Mouse (Mus musculus) intestine, embryonic 16.5 days (tissue): Measurements from ENCODE around the gene Npc2. TPM values are rescaled to one million over a fixed set of nuclear protein-coding genes. Genes with fewer than 3 reads are reported as not detected.
A peak's percentile ranks its signal among the peaks of the same experiment; 100 is the strongest.

Experiments used
- ATAC-seq: fragments of 200-750 bp; cut with Nextera tagmentation; 2 replicates; pipeline ENCODE4 v1.8.0; 2017; ENCODE audit warnings: moderate TSS enrichment, moderate library complexity
- H3K27ac ChIP-seq: fragments of 300-500 bp; sonication (generic); 2 replicates; pipeline ENCODE4 v1.5.1; 2014; ENCODE audit warnings: mild to moderate bottlenecking, low read length
- H3K27me3 ChIP-seq: fragments of 300-500 bp; sonication (generic); replicated peaks from 2 replicates; pipeline ENCODE4 v1.6.1; 2014; ENCODE audit warnings: low read length, control low read depth, mixed read lengths; ENCODE audit not compliant: control insufficient read depth, insufficient read depth
- H3K36me3 ChIP-seq: fragments of 300-500 bp; sonication (generic); 2 replicates; pipeline ENCODE4 v1.6.1; 2014; ENCODE audit warnings: low read length, control low read depth; ENCODE audit not compliant: control insufficient read depth, insufficient read depth
- H3K4me1 ChIP-seq: fragments of 300-500 bp; sonication (generic); 2 replicates; pipeline ENCODE4 v1.6.1; 2014; ENCODE audit warnings: low read length, control low read depth, mixed read lengths; ENCODE audit not compliant: control insufficient read depth, insufficient read depth
- H3K4me2 ChIP-seq: fragments of 300-500 bp; sonication (generic); 2 replicates; pipeline ENCODE4 v1.6.1; 2014; ENCODE audit warnings: low read depth, low read length, control low read depth
- H3K4me3 ChIP-seq: fragments of 300-500 bp; sonication (generic); 2 replicates; pipeline ENCODE4 v1.5.1; 2014; ENCODE audit warnings: mild to moderate bottlenecking, low read length
- H3K9ac ChIP-seq: fragments of 300-500 bp; sonication (generic); 2 replicates; pipeline ENCODE4 v1.6.1; 2014; ENCODE audit warnings: low read depth, low read length
- H3K9me3 ChIP-seq: fragments of 300-500 bp; sonication (generic); 2 replicates; pipeline ENCODE4 v1.6.1; 2016; ENCODE audit warnings: low read length, control low read depth; ENCODE audit not compliant: control insufficient read depth
- WGBS: fragments of 180-500 bp; shearing (Covaris S2); extraction: QIAGEN DNeasy Blood & Tissue Kit; methylation state at CpG from one replicate; pipeline ENCODE4 v1.1.7; 2014; 5-methylcytosine and 5-hydroxymethylcytosine counted together
- polyA plus RNA-seq: library from polyadenylated mRNA; unstranded; fragments of >200 nt; fragmentation: Nextera tagmentation; extraction: Ambion mirVana; gene quantifications from 2 replicates; pipeline ENCODE4 v1.2.1, GENCODE M21; 2015

The Npc2 gene
- polyA plus RNA-seq, 1 experiment from 2014 or later, result 88.4 TPM

- no peak for ATAC-seq
- 76% methylated on average over 6 of the region's 6 CpGs for WGBS
These were observed 5.4 kb downstream of the Npc2 start for GRCm38 (mm10) chr12:84767510-84767909.

GRCm38 (mm10) chr12:84766113-84766735, 6.7 kb downstream of the Npc2 start:
- peaks cover 18% of the 10 kb centered on the region for H3K4me1 ChIP-seq
- 61% methylated on average over 5 of the region's 5 CpGs for WGBS
- no peaks in the 10 kb centered on the region for H3K9me3 ChIP-seq

More at GRCm38 (mm10) chr12:84767510-84767909, 5.4 kb downstream of the Npc2 start:
- Histone ChIP-seq H3K9ac (no peak overlapping the region), H3K4me1 (peaks cover 18% of the 10 kb centered on the region), H3K9me3 (no peaks in the 10 kb centered on the region), H3K4me2 (no peak overlapping the region), H3K4me3 (no peak overlapping the region), H3K27ac (no peak overlapping the region), H3K27me3 (no peaks in the 10 kb centered on the region), H3K36me3 (peaks cover 6% of the 10 kb centered on the region)

GRCm38 (mm10) chr12:84765506-84765905, 7.4 kb downstream of the Npc2 start:
- WGBS, result 85% methylated on average over 15 of the region's 15 CpGs
- no peak overlapping the region for H3K4me2 ChIP-seq
- H3K36me3 ChIP-seq, result peaks cover 6% of the 10 kb centered on the region
- ATAC-seq, result 0 out of 2 replicates have a peak, but pooled peaks have one; percentile 29
- no peaks in the 10 kb centered on the region for H3K27me3 ChIP-seq
- H3K4me1 ChIP-seq, result peaks cover 13% of the 10 kb centered on the region
- H3K9me3 ChIP-seq, result no peaks in the 10 kb centered on the region
- no peak overlapping the region for H3K9ac ChIP-seq
- H3K4me3 ChIP-seq, result no peak overlapping the region
- no peak overlapping the region for H3K27ac ChIP-seq

More at GRCm38 (mm10) chr12:84766113-84766735, 6.7 kb downstream of the Npc2 start:
- peak; percentile 75 for ATAC-seq
- no peak overlapping the region for H3K4me2 ChIP-seq
- H3K36me3 ChIP-seq, result peaks cover 6% of the 10 kb centered on the region
- H3K27me3 ChIP-seq, result no peaks in the 10 kb centered on the region
- H3K27ac ChIP-seq, result peak overlapping the region; percentile 65; the same call in 1 of the 2 replicates
- no peak overlapping the region for H3K4me3 ChIP-seq
- H3K9ac ChIP-seq, result 0 out of 2 replicates have a peak overlapping the region, but pooled peaks have one; percentile 15

- Histone ChIP-seq H3K27ac (no peak overlapping the region), H3K9ac (no peak overlapping the region), H3K4me2 (no peak overlapping the region), H3K36me3 (peaks cover 6% of the 10 kb centered on the region), H3K4me1 (peaks cover 12% of the 10 kb centered on the region), H3K9me3 (no peaks in the 10 kb centered on the region), H3K4me3 (no peak overlapping the region), H3K27me3 (no peaks in the 10 kb centered on the region)
- no peak for ATAC-seq
- WGBS, result 88% methylated on average over 7 of the region's 7 CpGs
These were observed 8.2 kb downstream of the Npc2 start for GRCm38 (mm10) chr12:84764756-84765155.

- Histone ChIP-seq H3K27ac (no peak overlapping the region), H3K27me3 (no peaks in the 10 kb centered on the region), H3K9ac (no peak overlapping the region), H3K9me3 (no peaks in the 10 kb centered on the region), H3K4me2 (no peak overlapping the region), H3K4me3 (no peak overlapping the region), H3K4me1 (peaks cover 9% of the 10 kb centered on the region), H3K36me3 (peaks cover 12% of the 10 kb centered on the region)
- no peak for ATAC-seq
- WGBS, result 89% methylated on average over 13 of the region's 13 CpGs
These were observed 9.3 kb downstream of the Npc2 start for GRCm38 (mm10) chr12:84763577-84764218.

GRCm38 (mm10) chr12:84762532-84762931, 10.4 kb downstream of the Npc2 start:
- H3K27ac ChIP-seq, result no peak overlapping the region
- H3K9ac ChIP-seq, result no peak overlapping the region
- 81% methylated on average over 5 of the region's 5 CpGs for WGBS
- no peak overlapping the region for H3K4me3 ChIP-seq
- ATAC-seq, result no peak
- H3K36me3 ChIP-seq, result peaks cover 16% of the 10 kb centered on the region
- H3K4me1 ChIP-seq, result peaks cover 9% of the 10 kb centered on the region
- no peak overlapping the region for H3K4me2 ChIP-seq
- no peaks in the 10 kb centered on the region for H3K27me3 ChIP-seq
- H3K9me3 ChIP-seq, result no peaks in the 10 kb centered on the region

- Histone ChIP-seq H3K36me3 (peaks cover 10% of the 10 kb centered on the region; the same call in 1 of the 2 replicates), H3K4me2 (no peak overlapping the region), H3K4me1 (no peaks in the 10 kb centered on the region), H3K9ac (no peak overlapping the region), H3K27me3 (no peaks in the 10 kb centered on the region), H3K4me3 (no peak overlapping the region), H3K9me3 (no peaks in the 10 kb centered on the region), H3K27ac (no peak overlapping the region)
- no peak for ATAC-seq
- WGBS, result 82% methylated on average over 2 of the region's 2 CpGs
These were observed 13.9 kb downstream of the Npc2 start for GRCm38 (mm10) chr12:84759063-84759462.

- peaks cover 10% of the 10 kb centered on the region; the same call in 1 of the 2 replicates for H3K36me3 ChIP-seq
- H3K4me1 ChIP-seq, result no peaks in the 10 kb centered on the region
- H3K4me2 ChIP-seq, result no peak overlapping the region
- 93% methylated on average over 10 of the region's 10 CpGs for WGBS
- no peaks in the 10 kb centered on the region for H3K27me3 ChIP-seq
- H3K9me3 ChIP-seq, result no peaks in the 10 kb centered on the region
- H3K4me3 ChIP-seq, result no peak overlapping the region
- no peak overlapping the region for H3K27ac ChIP-seq
- H3K9ac ChIP-seq, result no peak overlapping the region
- no peak for ATAC-seq
These were observed 16.9 kb downstream of the Npc2 start for GRCm38 (mm10) chr12:84756016-84756415.

- H3K36me3 ChIP-seq, result peaks cover 10% of the 10 kb centered on the region; the same call in 1 of the 2 replicates
- H3K27me3 ChIP-seq, result no peaks in the 10 kb centered on the region
- no peaks in the 10 kb centered on the region for H3K4me1 ChIP-seq
- no peak for ATAC-seq
- H3K4me2 ChIP-seq, result no peak overlapping the region
- no peaks in the 10 kb centered on the region for H3K9me3 ChIP-seq
- no peak overlapping the region for H3K9ac ChIP-seq
- H3K27ac ChIP-seq, result no peak overlapping the region
- WGBS, result 64% methylated on average over 16 of the region's 16 CpGs
- no peak overlapping the region for H3K4me3 ChIP-seq
These were observed 17.8 kb downstream of the Npc2 start for GRCm38 (mm10) chr12:84755008-84755695.
